Mouse (Mus musculus) ES-Bruce4 (cell line): ENCODE data around the gene Tbata. TPM values are rescaled to one million over a fixed set of nuclear protein-coding genes. Genes with fewer than 3 reads are reported as not detected.

Experiments used
- H3K27ac ChIP-seq: 2 replicates; pipeline ENCODE4 v1.5.1; 2012; ENCODE audit warnings: low read length, inconsistent platforms; ENCODE audit not compliant: insufficient read depth
- H3K27me3 ChIP-seq: 2 replicates; pipeline ENCODE4 v1.6.1; 2012; ENCODE audit warnings: mild to moderate bottlenecking, low read length, inconsistent platforms; ENCODE audit not compliant: control insufficient read depth, poor library complexity, insufficient read depth, severe bottlenecking
- H3K36me3 ChIP-seq: 2 replicates; pipeline ENCODE4 v1.6.1; 2012; ENCODE audit warnings: inconsistent platforms, mild to moderate bottlenecking, low read length, moderate library complexity; ENCODE audit not compliant: control insufficient read depth, poor library complexity, insufficient read depth, severe bottlenecking
- H3K4me1 ChIP-seq: one replicate; pipeline ENCODE4 v1.8.1; 2011; ENCODE audit warnings: low read length; ENCODE audit not compliant: control insufficient read depth, insufficient read depth
- H3K4me3 ChIP-seq: 2 replicates; pipeline ENCODE4 v1.5.1; 2011; ENCODE audit warnings: low read depth, mild to moderate bottlenecking, low read length
- H3K9ac ChIP-seq: 2 replicates; pipeline ENCODE4 v1.6.1; 2012; ENCODE audit warnings: low read depth, mild to moderate bottlenecking, inconsistent platforms; ENCODE audit not compliant: poor library complexity, severe bottlenecking
- H3K9me3 ChIP-seq: replicated peaks from 2 replicates; pipeline ENCODE4 v1.6.1; 2012; ENCODE audit warnings: mild to moderate bottlenecking, low read length, inconsistent platforms; ENCODE audit not compliant: control insufficient read depth, poor library complexity, insufficient read depth, severe bottlenecking
- CTCF ChIP-seq: IDR thresholded peaks from one replicate; pipeline ENCODE4 v1.8.1; 2011; ENCODE audit warnings: low read depth, low read length
- EP300 ChIP-seq: IDR thresholded peaks from 2 replicates; pipeline ENCODE4 v1.6.1; 2011; ENCODE audit warnings: low read depth, low read length; ENCODE audit not compliant: insufficient read depth
- POLR2A ChIP-seq: IDR thresholded peaks from one replicate; pipeline ENCODE4 v1.8.1; 2011; ENCODE audit warnings: low read length; ENCODE audit not compliant: insufficient read depth
- polyA plus RNA-seq: library from polyadenylated mRNA; stranded (reverse); fragments of >200 nt; gene quantifications from 2 replicates; pipeline ENCODE4 v1.2.4, GENCODE M21; 2011; ENCODE audit warnings: low read depth; ENCODE audit not compliant: missing spikeins, insufficient read depth, insufficient read length

Tbata gene
- polyA plus RNA-seq, 1 experiment: not detected

- TF ChIP-seq CTCF (no peak), POLR2A (no peak), EP300 (no peak)
- H3K9ac ChIP-seq: no peak overlapping the region
- H3K27me3 ChIP-seq: no peaks in the 10 kb centered on the region
- H3K36me3 ChIP-seq: no peaks in the 10 kb centered on the region
- H3K9me3 ChIP-seq: no peaks in the 10 kb centered on the region
- H3K4me3 ChIP-seq: no peak overlapping the region
- peaks cover 6% of the 10 kb centered on the region for H3K4me1 ChIP-seq
- H3K27ac ChIP-seq: no peak overlapping the region
These were observed 13.2 kb upstream of the Tbata start for GRCm38 (mm10) chr10:61158594-61158993.

GRCm38 (mm10) chr10:61160089-61160488, 11.7 kb upstream of the Tbata start:
- Histone ChIP-seq H3K4me1 (peaks cover 6% of the 10 kb centered on the region), H3K4me3 (no peak overlapping the region), H3K9ac (no peak overlapping the region), H3K27ac (no peak overlapping the region), H3K27me3 (no peaks in the 10 kb centered on the region), H3K36me3 (no peaks in the 10 kb centered on the region), H3K9me3 (no peaks in the 10 kb centered on the region)
- TF ChIP-seq CTCF (no peak), EP300 (no peak), POLR2A (no peak)

- Histone ChIP-seq H3K9me3 (no peaks in the 10 kb centered on the region), H3K27me3 (no peaks in the 10 kb centered on the region), H3K9ac (no peak overlapping the region), H3K4me1 (peaks cover 6% of the 10 kb centered on the region), H3K4me3 (no peak overlapping the region), H3K27ac (no peak overlapping the region), H3K36me3 (no peaks in the 10 kb centered on the region)
- TF ChIP-seq POLR2A (no peak), EP300 (no peak), CTCF (no peak)
These were observed 11.1 kb upstream of the Tbata start for GRCm38 (mm10) chr10:61160671-61161070.

- TF ChIP-seq CTCF (no peak), EP300 (peak; percentile 61; the same call in 1 of the 2 replicates), POLR2A (no peak)
- no peak overlapping the region for H3K27ac ChIP-seq
- no peak overlapping the region for H3K4me3 ChIP-seq
- no peaks in the 10 kb centered on the region for H3K36me3 ChIP-seq
- H3K4me1 ChIP-seq: peaks cover 6% of the 10 kb centered on the region
- H3K27me3 ChIP-seq: no peaks in the 10 kb centered on the region
- H3K9ac ChIP-seq: no peak overlapping the region
- no peaks in the 10 kb centered on the region for H3K9me3 ChIP-seq
These were observed 9.4 kb upstream of the Tbata start for GRCm38 (mm10) chr10:61162366-61162765.

- no peaks in the 10 kb centered on the region for H3K9me3 ChIP-seq
- H3K36me3 ChIP-seq: no peaks in the 10 kb centered on the region
- no peak overlapping the region for H3K9ac ChIP-seq
- H3K4me1 ChIP-seq: peaks cover under 1% of the 10 kb centered on the region
- TF ChIP-seq EP300: no peak
- no peak for TF ChIP-seq POLR2A
- no peak for TF ChIP-seq CTCF
- H3K4me3 ChIP-seq: no peak overlapping the region
- H3K27ac ChIP-seq: no peak overlapping the region
- no peaks in the 10 kb centered on the region for H3K27me3 ChIP-seq
These were observed 4.2 kb upstream of the Tbata start for GRCm38 (mm10) chr10:61167333-61168096.

- Histone ChIP-seq H3K27me3 (no peaks in the 10 kb centered on the region), H3K36me3 (no peaks in the 10 kb centered on the region), H3K9ac (no peak overlapping the region), H3K27ac (no peak overlapping the region), H3K9me3 (no peaks in the 10 kb centered on the region), H3K4me3 (no peak overlapping the region), H3K4me1 (no peaks in the 10 kb centered on the region)
- TF ChIP-seq POLR2A: no peak
- TF ChIP-seq EP300: no peak
- TF ChIP-seq CTCF: no peak
These were observed 3.4 kb upstream of the Tbata start for GRCm38 (mm10) chr10:61168393-61168792.
